Mouse (Mus musculus) skeletal muscle tissue, adult 2 months (tissue): Measurements from ENCODE around the gene Plekha4.
"Not testable (repeated sequence)": the region's sequence is repeated elsewhere in the genome, so short reads cannot be mapped to it uniquely, and the experiment has no call there.

Source experiments
- DNase-seq: peaks from one replicate; pipeline ENCODE4 v3.0.0-alpha.2; 2012; ENCODE audit warnings: low read depth, low spot score

The Plekha4 gene

GRCm38 (mm10) chr7:45525809-45526473, at the start of gene Plekha4, which contains the start of gene Ppp1r15a:
TSS of gene Plekha4 (plus strand) at chr7:45526330.
TSS of gene Ppp1r15a (minus strand) at chr7:45526268.
- DNase-seq, result peak; percentile 98

- no peak for DNase-seq
Measured at GRCm38 (mm10) chr7:45476453-45476852, 49.7 kb upstream of the Plekha4 start.

GRCm38 (mm10) chr7:45477003-45477402, 49.1 kb upstream of the Plekha4 start:
- DNase-seq, result peak; percentile 72

GRCm38 (mm10) chr7:45478774-45479173, 47.4 kb upstream of the Plekha4 start:
- no peak for DNase-seq

GRCm38 (mm10) chr7:45480310-45480709, 45.8 kb upstream of the Plekha4 start:
- not testable (repeated sequence) for DNase-seq

GRCm38 (mm10) chr7:45481374-45481927, 44.7 kb upstream of the Plekha4 start, which contains the start of gene Tulp2:
TSS of gene Tulp2 (plus strand) at chr7:45481877.
- DNase-seq, result no peak

GRCm38 (mm10) chr7:45482166-45482565, 44.0 kb upstream of the Plekha4 start:
- no peak for DNase-seq

GRCm38 (mm10) chr7:45484985-45485384, 41.1 kb upstream of the Plekha4 start:
- DNase-seq, result not testable (repeated sequence)

- no peak for DNase-seq
Measured at GRCm38 (mm10) chr7:45486158-45486557, 40.0 kb upstream of the Plekha4 start.

- DNase-seq, result no peak
Measured at GRCm38 (mm10) chr7:45486761-45487415, 39.2 kb upstream of the Plekha4 start, which contains the start of gene Gm45808. TSS of gene Gm45808 (minus strand) at chr7:45486811.

- DNase-seq, result no peak
Measured at GRCm38 (mm10) chr7:45487861-45488292, 38.3 kb upstream of the Plekha4 start.

GRCm38 (mm10) chr7:45488293-45489204, 37.6 kb upstream of the Plekha4 start, which contains the start of gene Dhdh:
TSS of gene Dhdh (minus strand) at chr7:45488805.
- DNase-seq, result peak; percentile 78

GRCm38 (mm10) chr7:45489578-45489977, 36.6 kb upstream of the Plekha4 start:
- DNase-seq, result no peak

- no peak for DNase-seq
Measured at GRCm38 (mm10) chr7:45490822-45491221, 35.3 kb upstream of the Plekha4 start.

GRCm38 (mm10) chr7:45491264-45491663, 34.9 kb upstream of the Plekha4 start:
- no peak for DNase-seq

GRCm38 (mm10) chr7:45492225-45492844, 33.8 kb upstream of the Plekha4 start:
- no peak for DNase-seq

GRCm38 (mm10) chr7:45492951-45493350, 33.2 kb upstream of the Plekha4 start:
- peak; percentile 66 for DNase-seq

GRCm38 (mm10) chr7:45494548-45494947, 31.6 kb upstream of the Plekha4 start:
- DNase-seq, result no peak

GRCm38 (mm10) chr7:45498427-45498826, 27.7 kb upstream of the Plekha4 start:
- DNase-seq, result no peak

- no peak for DNase-seq
Measured at GRCm38 (mm10) chr7:45507583-45507982, 18.5 kb upstream of the Plekha4 start.

- DNase-seq, result peak; percentile 47
Measured at GRCm38 (mm10) chr7:45508561-45508960, 17.6 kb upstream of the Plekha4 start.
